Mouse (Mus musculus) erythroblast, embryonic 14.5 days (primary cell): ENCODE data around the gene Dlk2.

ENCODE experiments used
- GATA1 ChIP-seq: IDR thresholded peaks from 2 replicates; pipeline ENCODE4 v1.6.1; 2012; ENCODE audit warnings: low read length, inconsistent platforms, mixed read lengths
- TAL1 ChIP-seq: IDR thresholded peaks from 3 replicates; pipeline ENCODE4 v1.6.1; 2012; ENCODE audit warnings: low read length, inconsistent platforms, mixed read lengths

GRCm38 (mm10) chr17:46287678-46288095 is 9.5 kb upstream of the Dlk2 start:
- TF ChIP-seq TAL1 (no peak), GATA1 (no peak)
